Mouse (Mus musculus): ENCODE measurements at regions not wholly inside any gene's neighbourhood (a gene's known extent, or its start where the extent isn't known, plus 50 kb on each side); places are given as distances from the start of the nearest gene placed in this dataset.
"Not testable (repeated sequence)": the region's sequence is repeated elsewhere in the genome, so short reads cannot be mapped to it uniquely, and the experiment has no call there.

- DNase-seq (ENCODE audit: low spot score) = peak; percentile 73
Observed at GRCm38 (mm10) chr14:61757086-61757822, 150.0 kb downstream of the Kcnrg start.

- DNase-seq (ENCODE audit: low spot score) = no peak
Observed at GRCm38 (mm10) chr14:61757823-61758175, 150.5 kb downstream of the Kcnrg start.

- DNase-seq (ENCODE audit: low spot score) = no peak
Observed at GRCm38 (mm10) chr14:61758586-61758985, 151.3 kb downstream of the Kcnrg start.

- not testable (repeated sequence) for DNase-seq (ENCODE audit: low spot score)
Observed at GRCm38 (mm10) chr14:61760176-61760575, 152.9 kb downstream of the Kcnrg start.

GRCm38 (mm10) chr14:61762076-61762475, 154.8 kb downstream of the Kcnrg start:
- DNase-seq (ENCODE audit: low spot score) = no peak

- no peak for DNase-seq (ENCODE audit: low spot score)
Observed at GRCm38 (mm10) chr14:61769881-61770280, 162.6 kb downstream of the Kcnrg start.

- no peak for DNase-seq (ENCODE audit: low spot score)
Observed at GRCm38 (mm10) chr14:61774171-61774570, 166.9 kb downstream of the Kcnrg start.

- no peak for DNase-seq (ENCODE audit: low spot score)
Observed at GRCm38 (mm10) chr14:61778618-61779017, 171.4 kb downstream of the Kcnrg start.

- no peak for DNase-seq (ENCODE audit: low spot score)
Observed at GRCm38 (mm10) chr14:61783206-61783605, 175.9 kb downstream of the Kcnrg start.

- no peak for DNase-seq (ENCODE audit: low spot score)
Observed at GRCm38 (mm10) chr14:61784609-61785008, 177.4 kb downstream of the Kcnrg start.

- no peak for DNase-seq (ENCODE audit: low spot score)
Observed at GRCm38 (mm10) chr14:61786031-61786430, 178.8 kb downstream of the Kcnrg start.

- no peak for DNase-seq (ENCODE audit: low spot score)
Observed at GRCm38 (mm10) chr14:61787746-61788145, 180.5 kb downstream of the Kcnrg start.

- DNase-seq (ENCODE audit: low spot score) = peak; percentile 48
Observed at GRCm38 (mm10) chr14:61788998-61789790, 181.9 kb downstream of the Kcnrg start.

- no peak for DNase-seq (ENCODE audit: low spot score)
Observed at GRCm38 (mm10) chr14:61795976-61796645, 188.9 kb downstream of the Kcnrg start.

GRCm38 (mm10) chr14:61796671-61797070, 189.4 kb downstream of the Kcnrg start:
- no peak for DNase-seq (ENCODE audit: low spot score)

- DNase-seq (ENCODE audit: low spot score) = no peak
Observed at GRCm38 (mm10) chr14:61803421-61803925, 196.2 kb downstream of the Kcnrg start.

GRCm38 (mm10) chr14:61805433-61805832, 198.2 kb downstream of the Kcnrg start:
- no peak for DNase-seq (ENCODE audit: low spot score)

- DNase-seq (ENCODE audit: low spot score) = no peak
Observed at GRCm38 (mm10) chr14:61808193-61808592, 200.9 kb downstream of the Kcnrg start.

GRCm38 (mm10) chr14:61809716-61810437, 202.6 kb downstream of the Kcnrg start:
- no peak for DNase-seq (ENCODE audit: low spot score)

GRCm38 (mm10) chr14:61810836-61811235, 203.6 kb downstream of the Kcnrg start:
- no peak for DNase-seq (ENCODE audit: low spot score)

- no peak for DNase-seq (ENCODE audit: low spot score)
Observed at GRCm38 (mm10) chr14:61817711-61818110, 210.5 kb downstream of the Kcnrg start.

GRCm38 (mm10) chr14:61818365-61818764, 211.1 kb downstream of the Kcnrg start:
- DNase-seq (ENCODE audit: low spot score) = no peak
